Mouse (Mus musculus) adrenal gland, adult (tissue): Measurements from ENCODE around the gene Cfap77.

ENCODE experiments used
- DNase-seq, 2 experiments: peaks; one replicate each; pipeline ENCODE4 v3.0.0; 2022 to 2023; ENCODE audit warnings: low spot score in 1 of 2; ENCODE audit not compliant: inconsistent age in 2 of 2

The Cfap77 gene

DNA sequence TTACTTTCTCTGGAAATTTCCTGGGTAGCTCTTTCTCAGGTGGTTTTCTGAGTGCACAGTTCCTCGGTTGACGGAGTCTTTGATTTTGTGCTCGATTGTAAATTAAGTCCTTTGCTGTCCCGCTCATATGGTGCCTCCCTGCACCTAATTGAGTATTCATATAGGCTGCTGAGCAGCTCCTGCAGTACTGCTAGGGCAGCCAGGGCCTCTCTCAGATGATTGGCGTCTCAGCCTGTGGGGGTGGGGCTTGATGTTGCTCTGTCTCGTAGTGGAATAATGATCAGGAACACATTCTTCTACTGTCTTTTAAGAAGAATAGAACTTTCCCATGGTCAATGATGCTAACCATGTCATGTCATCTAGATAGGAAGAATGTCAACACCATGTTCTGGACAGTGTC lies 109.5 kb downstream of the Cfap77 start:
- DNase-seq, result no peak

DNA sequence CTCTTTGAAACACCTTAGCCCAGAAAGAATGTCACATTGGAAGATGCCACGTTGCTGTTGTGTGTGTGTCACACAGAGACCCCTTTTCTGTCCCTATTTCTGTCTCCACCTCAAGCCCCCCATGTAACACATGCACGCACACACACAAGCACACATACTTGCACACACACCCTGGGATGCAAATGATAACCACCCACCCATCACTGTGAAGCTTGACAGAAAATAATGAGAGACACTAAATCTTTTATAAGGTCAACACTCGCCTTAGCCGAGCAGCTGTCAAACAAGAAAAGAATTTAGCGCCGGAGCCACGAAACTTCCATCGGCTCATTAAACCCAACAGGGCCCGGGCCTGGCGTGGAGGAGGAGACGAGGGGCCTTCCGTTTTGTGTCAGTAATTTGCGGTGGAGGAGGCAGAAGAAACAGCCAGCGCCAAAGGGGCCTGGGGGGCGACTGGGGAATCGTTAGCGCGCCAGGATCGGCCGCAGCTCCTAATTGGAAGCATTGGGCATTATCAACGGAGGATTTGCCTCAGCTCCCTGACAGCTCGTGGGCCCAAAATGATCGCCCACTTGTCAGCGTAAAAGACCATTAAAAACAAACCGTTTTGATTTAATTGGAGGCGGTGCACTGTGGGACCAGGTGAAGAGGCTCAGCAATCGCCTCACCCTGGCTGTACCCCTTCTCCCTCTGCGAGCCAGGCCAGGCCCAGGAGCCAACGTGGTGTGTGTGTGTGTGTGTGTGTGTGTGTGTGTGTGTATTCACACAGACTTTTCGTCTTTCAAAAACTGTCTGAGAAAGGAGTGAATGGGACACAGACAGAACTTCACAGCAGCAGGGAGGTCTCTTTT lies 111.0 kb downstream of the Cfap77 start:
- DNase-seq, result no peak

DNA sequence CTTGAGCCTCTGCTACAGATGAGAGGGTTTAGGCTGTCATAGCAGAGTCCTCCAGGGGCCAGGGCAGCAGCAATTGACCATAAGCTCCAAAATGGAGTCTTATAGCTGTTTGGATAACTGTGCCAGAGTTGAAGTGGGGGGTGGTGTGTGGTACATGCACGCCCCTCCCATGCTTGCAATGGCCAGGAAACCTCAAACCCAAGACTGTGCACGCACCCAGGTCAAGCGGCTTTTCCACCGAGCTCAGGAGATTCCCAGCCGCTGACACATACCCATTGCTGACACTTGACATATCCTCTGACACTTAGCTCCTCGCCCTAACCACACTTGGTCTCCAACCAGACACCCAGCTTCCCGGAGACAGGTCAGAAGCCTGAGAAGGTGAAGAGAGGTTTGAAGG lies 115.9 kb downstream of the Cfap77 start:
- no peak for DNase-seq

DNA sequence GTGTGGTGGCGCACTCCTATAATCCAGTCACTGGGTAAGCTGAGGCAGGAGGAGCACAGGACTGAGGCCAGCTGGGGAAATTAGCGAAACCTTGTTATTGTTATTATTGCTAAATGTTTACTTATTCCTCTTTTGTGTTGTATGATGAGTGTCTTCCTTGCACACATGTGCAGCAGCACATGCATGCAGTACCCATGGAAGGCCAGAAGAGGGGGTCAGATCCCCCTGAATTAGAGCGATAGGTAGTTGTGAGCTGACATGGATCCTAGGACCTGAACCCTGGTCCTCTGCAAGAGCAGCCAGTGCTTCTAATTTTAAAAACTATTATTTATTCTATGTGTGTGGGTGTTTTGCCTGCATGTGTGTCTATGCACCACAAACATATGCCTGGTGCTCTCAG lies 124.3 kb downstream of the Cfap77 start:
- no peak for DNase-seq

DNA sequence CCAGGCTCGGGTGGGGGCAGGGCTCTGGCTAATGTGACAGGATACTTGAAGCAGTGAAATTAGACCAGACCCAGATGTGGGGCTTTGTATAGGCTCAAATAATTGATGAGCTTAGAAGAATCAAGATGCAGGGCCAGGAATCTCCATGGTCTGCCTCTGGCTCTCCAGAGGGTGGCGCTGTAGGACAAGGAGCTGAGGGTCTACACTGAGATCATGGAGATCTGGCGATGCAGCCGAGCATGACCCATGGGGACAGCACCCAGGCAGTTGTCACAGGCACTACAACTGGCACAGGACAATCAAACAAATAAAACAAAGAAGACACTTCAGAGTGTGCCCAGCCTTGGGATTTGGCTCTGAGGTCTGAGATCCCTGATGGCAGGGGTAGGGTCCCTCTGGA lies 131.0 kb downstream of the Cfap77 start:
- peak; percentile 70 to 88 for DNase-seq

DNA sequence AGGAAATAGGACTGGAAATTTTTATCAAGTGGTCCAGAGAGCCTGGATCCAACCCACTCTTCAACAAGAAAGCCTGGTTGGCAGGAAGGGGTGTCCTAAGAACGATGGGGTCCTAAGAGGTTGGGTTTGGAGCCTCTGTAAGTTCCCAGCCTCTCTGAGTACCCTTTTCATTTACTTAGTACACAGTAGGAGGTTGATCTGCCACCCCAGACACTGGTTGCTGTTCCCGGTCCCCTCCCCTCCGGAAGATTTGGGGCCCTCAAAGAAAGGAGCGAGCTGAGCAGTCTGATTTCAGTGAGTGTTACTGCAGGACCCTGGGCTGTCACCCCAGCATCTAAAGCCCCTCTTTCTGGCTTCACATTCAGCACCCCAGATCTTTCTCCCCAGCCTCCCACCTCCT lies 135.9 kb downstream of the Cfap77 start:
- DNase-seq, result no peak

DNA sequence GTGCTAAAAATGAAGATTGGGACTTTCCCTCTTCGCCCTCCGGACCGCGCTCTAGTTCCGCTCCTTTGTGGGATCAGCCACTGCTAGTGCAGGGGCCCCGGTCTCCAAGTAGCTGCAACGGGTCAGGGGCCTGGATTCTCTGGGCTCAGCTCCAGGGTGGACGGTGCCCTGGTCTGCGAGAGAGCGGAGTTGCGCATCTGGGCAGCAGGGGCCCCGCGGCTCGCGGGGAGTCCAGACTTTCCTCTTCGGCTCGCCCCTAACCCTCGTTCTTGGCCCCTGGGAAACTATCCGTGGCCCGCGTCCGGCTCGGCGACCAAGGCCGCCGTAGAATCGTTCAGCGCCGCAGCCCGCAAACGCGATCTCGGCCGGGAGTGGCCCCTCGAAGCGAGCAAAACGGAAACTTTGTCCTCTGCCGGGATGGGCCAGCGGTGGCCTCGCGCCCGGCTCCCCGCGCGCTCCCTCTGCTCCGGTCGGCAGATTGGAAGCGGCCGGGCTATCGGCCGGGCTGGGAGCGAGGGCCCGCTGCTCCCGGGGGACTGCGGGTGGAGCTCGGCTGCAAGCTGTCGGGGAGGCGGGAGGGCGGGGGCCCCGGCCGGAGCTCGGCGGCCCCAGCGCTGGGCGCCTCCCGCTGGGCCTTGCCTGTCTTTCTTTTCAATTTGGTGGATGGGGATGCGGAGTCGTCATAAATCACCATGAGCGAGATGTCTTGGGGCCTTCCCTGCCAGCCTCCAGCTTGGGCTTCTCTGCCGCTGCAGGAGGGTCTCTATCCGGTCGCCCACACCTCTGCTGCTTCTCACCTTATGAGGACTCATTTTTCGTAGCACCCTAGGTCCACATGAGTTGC lies 137.1 kb downstream of the Cfap77 start:
- DNase-seq, result peak in 1 of 2 experiments; percentile 54

DNA sequence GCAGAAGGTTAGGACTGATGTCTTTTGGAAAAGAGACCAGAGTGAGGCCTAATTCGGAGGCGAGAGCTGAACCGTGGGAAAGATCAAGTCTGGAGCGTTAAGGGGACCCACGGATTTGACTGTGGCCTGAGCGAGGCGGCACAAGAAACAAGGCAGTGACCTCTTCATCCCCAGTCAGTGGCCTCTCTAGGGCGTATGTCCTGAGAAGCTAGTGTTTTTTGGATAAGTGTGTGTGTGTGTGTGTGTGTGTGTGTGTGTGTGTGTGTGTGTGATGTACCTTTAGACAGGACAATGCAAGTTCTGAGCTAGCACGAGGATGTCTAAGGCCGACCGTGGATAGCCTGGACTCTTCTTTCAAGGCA lies 137.7 kb downstream of the Cfap77 start:
- no peak for DNase-seq

DNA sequence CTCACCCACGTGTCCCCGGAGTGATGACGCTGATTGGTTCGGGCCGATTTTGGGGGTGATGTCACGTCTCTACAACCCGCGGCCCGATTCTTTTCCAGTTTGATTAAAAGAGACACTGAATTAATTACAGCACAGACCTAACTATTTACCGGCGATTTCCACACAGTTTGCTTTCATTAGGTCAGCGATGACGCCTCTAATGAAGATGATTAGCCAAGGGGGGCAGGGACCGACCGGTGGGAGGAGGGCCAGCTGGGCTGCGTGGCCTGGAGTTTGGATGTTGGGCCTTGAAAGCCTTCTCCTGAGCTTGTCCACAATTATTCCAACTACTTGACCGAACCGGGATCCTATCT lies 138.4 kb downstream of the Cfap77 start, which contains the start of gene Barhl1:
Gene Barhl1, minus strand, starts transcription at position 156 of the 353 bp plus-strand sequence.
- no peak for DNase-seq

DNA sequence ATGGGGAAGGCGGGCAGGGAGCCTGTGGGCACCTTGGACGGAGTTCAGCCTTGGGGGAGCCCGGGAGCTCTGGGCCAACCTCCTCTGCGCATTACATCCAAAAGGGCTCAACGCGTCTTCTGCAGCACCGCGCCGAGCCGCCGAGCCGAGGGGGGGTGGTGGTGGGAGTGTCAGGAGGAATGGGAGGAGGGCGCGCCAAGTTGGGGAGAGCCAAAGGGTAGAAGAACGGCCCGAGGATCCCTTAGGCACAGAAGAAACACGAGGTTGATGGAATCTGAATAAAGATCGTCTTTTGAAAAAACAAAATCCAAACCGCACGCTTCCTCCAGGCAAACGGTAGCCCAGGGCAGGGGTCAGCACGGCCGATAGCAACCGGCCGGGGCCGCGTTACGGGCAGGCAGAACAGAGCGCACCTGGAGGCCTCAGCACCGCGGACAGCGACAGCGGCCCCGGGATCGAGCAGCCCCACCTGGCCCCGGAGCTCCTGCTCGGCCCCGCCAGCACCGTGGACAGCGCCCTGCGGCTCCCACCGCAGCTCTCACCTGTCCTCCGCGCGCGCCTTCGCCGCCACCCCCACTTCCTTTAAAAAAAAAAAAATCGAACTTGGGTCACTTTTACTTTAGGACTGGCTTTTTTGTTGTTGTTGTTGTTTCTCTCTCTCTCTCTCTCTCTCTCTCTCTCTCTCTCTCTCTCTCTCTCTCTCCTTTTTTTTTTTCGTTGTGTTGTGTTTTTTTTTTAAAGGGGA lies 138.9 kb downstream of the Cfap77 start:
- DNase-seq, result peak; percentile 68 to 83

DNA sequence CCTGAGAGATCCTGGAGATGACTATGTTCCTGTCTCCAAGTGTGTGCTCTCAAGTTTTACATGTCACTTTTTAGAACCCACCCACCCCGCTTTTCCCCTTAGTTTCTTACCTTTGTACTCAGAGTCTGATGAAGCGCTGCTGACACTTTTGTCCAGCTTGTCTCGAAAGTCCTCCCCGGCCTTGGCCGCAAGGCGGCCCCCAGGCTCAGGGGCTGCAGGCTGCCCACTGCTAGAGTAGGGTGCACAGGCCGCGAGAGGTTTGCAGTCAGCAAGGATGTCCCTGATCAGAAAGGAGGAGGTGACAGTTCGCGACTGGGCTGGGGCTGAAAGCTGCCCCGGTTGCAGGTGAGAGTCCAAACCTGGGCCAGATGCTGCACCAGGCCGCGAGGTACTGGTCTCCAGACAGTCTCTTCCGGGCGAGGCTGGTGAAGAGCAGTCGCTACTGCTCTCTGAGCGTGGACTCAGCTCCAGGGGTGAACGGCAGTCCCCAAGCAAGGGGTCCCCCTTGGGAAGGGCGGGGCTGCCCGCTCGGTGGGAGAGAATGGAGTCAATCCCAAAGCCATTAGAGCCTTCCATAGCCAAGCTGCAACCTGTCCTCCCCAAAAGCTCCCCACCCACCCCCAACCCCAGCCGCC lies 139.6 kb downstream of the Cfap77 start:
- DNase-seq, result no peak

DNA sequence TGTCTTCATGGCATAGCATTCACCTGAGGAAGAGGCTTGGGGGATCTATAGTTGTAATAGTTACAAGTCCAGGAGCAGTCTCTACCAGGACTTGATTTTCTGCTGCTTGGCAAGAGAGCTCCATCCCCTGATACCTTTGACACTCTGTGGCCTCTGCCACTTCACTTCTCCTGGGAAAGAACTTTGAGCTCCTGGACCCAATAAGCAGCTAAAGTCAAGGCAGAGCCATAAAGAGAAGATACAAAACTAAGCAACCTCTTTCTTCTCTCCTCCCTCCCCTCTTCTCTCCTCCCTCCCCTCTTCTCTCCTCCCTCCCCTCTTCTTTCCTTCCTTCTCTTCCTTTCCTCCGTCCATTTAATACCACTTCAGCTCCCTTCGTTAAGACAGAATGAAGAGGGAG lies 140.7 kb downstream of the Cfap77 start:
- no peak for DNase-seq

DNA sequence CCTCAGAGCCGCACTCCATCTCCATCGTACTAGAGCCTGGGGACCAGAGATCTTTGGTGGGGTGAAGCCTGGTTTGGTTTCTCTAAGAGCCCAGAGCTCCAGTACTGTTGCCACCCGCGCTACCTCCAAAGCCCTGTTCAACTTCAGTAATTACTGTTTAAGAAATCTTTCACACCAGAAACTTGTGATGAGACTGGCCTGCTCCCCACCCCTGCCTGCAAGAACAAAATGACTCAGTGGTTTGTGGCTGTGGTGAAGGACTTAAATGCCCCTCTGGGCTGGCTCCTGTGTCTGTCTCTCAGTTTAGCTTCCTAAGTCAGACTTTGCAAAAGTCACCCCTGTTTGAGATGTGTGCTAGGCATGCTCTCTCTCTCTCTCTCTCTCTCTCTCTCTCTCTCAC lies 141.9 kb downstream of the Cfap77 start:
- no peak for DNase-seq

DNA sequence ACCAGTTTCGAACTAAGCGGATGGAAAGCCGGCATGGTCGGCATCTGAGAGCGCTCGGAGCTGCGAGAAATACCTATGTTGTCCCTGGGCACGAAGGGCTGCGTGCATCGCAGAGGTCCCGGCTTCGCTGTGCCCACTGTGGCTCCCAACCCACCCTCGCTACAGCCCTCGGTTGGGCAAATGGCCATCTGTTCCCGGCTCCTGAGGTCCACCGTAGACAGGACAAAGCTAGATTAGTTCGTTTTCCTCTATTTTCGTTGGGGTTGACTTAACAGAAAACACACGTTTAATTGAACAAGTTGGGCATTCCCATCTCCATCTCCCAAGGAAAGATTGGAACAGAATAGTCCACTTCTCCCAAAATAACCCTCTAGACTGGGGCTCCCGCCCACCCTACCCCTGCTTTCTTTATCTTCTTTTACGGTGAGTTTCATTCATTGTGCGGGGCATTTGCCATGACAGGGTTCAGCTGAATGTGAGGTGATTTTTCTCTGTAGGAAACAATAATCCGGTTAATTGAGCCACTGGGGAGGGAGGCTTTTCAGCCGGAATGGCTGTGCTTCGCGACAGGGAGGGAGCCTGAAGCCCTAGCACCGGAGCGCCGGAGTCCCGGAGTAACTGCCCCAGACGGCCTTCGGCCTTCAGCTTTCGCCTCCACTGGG lies 142.7 kb downstream of the Cfap77 start:
- no peak for DNase-seq

DNA sequence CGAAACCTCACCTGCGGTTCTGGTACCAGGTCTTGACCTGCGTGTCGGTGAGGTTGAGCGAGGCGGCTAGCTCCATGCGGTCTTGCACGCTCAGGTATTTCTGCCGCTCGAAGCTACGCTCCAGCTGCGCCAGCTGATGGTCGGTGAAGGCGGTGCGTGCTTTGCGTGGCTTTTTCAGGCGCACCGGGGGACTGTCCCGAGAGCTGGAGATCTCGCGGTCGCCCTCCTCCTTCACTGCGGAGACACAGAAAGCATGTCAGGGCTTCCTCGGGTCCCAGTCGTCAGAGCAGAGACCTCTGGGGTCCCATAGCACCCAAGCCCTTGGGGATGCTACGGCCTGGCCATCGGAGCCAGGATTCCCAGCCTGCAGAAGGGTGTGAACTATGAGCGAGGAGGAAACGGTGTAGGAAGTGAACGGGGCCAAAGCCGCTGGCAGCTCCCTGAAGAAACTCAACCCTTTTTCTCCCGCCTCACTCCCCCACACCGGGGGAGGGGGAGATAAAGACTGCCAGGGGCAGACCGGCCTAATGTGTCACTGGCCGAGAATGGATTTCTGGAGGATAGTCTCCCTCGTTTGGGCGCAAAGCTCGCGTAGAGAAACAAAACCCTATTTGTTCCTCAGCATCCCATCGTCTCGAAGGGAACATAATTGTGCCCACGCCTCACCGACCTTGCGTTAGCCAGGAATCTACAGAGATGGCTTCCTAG lies 143.4 kb downstream of the Cfap77 start:
- no peak for DNase-seq

DNA sequence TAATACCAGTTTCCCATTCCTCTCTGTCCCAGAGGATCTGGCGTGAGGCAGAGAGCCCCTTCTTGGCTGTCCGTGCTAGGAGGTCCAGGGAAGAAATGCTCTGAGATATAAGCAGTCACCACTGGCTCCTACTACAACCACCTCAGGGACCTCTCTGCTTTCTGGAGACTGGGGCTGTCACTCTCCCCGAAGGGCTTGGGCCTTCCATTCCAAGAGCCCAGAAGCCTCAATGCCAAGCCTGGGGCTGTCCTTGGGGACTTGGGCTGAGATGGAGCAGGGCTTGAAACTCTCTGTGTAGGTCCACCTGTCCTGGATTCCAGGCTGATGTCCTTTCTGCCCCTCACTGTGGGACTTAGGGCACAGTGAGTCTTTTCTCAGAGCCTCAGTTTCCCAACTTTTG lies 144.0 kb downstream of the Cfap77 start:
- no peak for DNase-seq

DNA sequence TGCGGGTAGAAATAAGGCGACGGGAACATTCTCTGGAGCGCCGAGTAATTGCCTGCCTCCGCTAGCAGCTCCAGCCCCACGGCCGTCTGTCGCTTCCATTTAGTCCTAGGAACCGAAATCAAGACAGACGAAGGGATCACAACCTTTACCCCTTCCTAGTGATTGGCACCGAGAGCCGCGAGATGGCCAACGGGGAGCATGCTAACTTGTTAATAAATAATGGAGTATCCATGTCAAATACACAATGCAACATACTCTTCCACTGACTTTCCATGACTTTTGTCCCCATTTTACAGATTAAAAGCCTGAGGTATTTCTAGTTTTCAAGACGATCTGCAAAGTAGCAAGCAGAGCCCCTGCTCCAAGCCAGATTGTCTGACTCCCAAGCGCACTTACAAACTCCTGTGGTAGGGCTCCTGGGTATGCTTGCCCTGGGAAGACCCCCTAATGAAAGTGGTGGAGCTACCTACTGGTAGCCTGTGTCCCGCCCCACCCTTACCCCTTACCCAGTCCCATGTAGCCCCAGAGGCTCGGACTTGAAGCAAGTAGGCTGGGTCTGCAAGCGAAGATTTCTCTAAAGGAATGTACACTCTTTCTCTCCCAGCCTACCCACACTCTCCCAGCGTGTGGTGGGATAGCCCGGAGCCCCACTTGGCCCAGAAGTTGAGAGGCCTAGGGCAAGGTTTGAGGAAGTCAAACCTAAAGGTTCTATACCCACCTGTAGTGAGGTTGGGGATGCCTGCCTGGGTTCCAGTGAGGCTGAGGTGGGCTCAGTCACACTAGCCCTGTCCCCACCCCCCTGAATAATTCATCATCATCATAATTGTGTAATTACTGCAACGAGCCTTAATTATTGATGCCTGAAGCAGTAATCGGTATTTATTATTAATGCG lies 144.8 kb downstream of the Cfap77 start:
- DNase-seq, result no peak

DNA sequence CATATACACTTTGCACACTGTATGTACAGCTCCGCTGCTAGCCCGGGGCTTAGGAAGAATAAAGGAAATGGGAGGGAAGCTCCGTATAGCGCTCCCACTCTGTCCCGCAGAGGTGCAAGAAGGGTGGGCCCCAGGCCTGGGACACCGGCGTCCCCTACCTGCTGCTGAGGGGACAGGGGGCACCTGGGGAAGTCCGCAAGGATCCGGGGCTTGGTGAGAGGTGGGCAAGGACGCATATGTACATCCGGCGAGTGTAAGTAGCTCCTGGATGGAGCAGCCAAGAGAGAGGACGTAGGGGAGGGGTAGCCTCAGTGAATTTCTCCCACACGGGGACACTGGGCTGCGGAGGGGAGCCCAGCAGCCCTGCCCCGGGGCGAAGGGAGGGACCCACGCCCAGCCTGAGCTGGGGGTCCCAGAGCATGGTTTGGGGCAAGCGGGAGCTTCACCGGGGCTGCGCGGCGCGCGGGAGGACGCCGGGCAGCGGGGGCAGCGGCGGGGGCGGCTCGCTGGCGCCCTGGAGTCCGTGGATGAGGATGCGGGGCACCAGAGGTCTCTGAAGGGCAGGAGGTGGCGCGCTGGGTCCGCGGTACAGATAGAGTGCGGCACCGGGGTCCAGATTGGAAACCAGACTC lies 145.6 kb downstream of the Cfap77 start:
- DNase-seq, result peak in 1 of 2 experiments; percentile 38
